In genomic region chr7:105818483-105818882, GRCm38 (mm10) we compare ENCODE assay signal across 10 mouse cellular contexts. TPM values are rescaled to one million over a fixed set of nuclear protein-coding genes. Genes with fewer than 3 reads are reported as not detected.
A peak's percentile ranks its signal among the peaks of the same experiment; 100 is the strongest.
DNase-seq lines count a peak whose midpoint lies in the region; ATAC-seq lines count a peak whose summit lies in the region.
"Had no signal": no experiment of that assay in that cellular context is flagged by ENCODE, and none has a peak within 500 bp of the region (broad histone marks: within the 10 kb centered on the region; RNA-seq: fewer than 3 reads in every experiment).

No protein-coding gene starts in this region.

- H3K27me3 ChIP-seq in intestine, embryonic 14.5 days (replicated peaks; ENCODE audit: control insufficient read depth, insufficient read depth, low read length), result no peaks in the 10 kb centered on the region
- no peaks in the 10 kb centered on the region for H3K27me3 ChIP-seq in intestine, embryonic 16.5 days (replicated peaks; ENCODE audit: control insufficient read depth, insufficient read depth, low read length)
- H3K27me3 ChIP-seq: limb, embryonic 15.5 days had no signal

- H3K9ac ChIP-seq in intestine, embryonic 14.5 days (ENCODE audit: low read length), result no peak overlapping the region
- no peak overlapping the region for H3K9ac ChIP-seq in intestine, embryonic 16.5 days (ENCODE audit: low read depth, low read length)
- H3K9ac ChIP-seq: limb, embryonic 15.5 days had no signal

- H3K4me1 ChIP-seq in intestine, embryonic 14.5 days (replicated peaks; ENCODE audit: control insufficient read depth, insufficient read depth, low read length), result no peaks in the 10 kb centered on the region
- no peaks in the 10 kb centered on the region for H3K4me1 ChIP-seq in intestine, embryonic 16.5 days (ENCODE audit: control insufficient read depth, insufficient read depth, low read length)
- H3K4me1 ChIP-seq: limb, embryonic 15.5 days had no signal

- no peaks in the 10 kb centered on the region for H3K9me3 ChIP-seq in intestine, embryonic 14.5 days (ENCODE audit: control insufficient read depth, low read length)
- H3K9me3 ChIP-seq in intestine, embryonic 16.5 days (ENCODE audit: control insufficient read depth, low read length), result no peaks in the 10 kb centered on the region
- H3K9me3 ChIP-seq: limb, embryonic 15.5 days had no signal

- 0% methylated on average over 1 of the region's 1 CpGs for WGBS in intestine, embryonic 14.5 days
- 0% methylated on average over 1 of the region's 1 CpGs for WGBS in intestine, embryonic 16.5 days

- no peak overlapping the region for H3K27ac ChIP-seq in intestine, embryonic 14.5 days (ENCODE audit: low read depth)
- no peak overlapping the region for H3K27ac ChIP-seq in intestine, embryonic 16.5 days (ENCODE audit: low read length)
- H3K27ac ChIP-seq: limb, embryonic 15.5 days had no signal

- DNase-seq in intestine, embryonic 14.5 days (ENCODE audit: low spot score), result no peak
- DNase-seq in CD4-positive helper T cell, adult 2 months (ENCODE audit: low read depth, low spot score), result peak; percentile 48
- peak; percentile 72 for DNase-seq in NIH3T3 (ENCODE audit: low read depth)
- peak; percentile 61 for DNase-seq in lung, postnatal 36 days
- DNase-seq in c-Kit-positive CD71-positive TER-119-positive erythroid progenitor cells, embryonic 14.5 days (ENCODE audit: low spot score), result no peak
- DNase-seq in gastrocnemius, postnatal 14 days, result no peak
- no peak for DNase-seq in heart, adult 11 months
- DNase-seq: adrenal gland, postnatal 10 days had no signal

- no peak overlapping the region for H3K4me2 ChIP-seq in intestine, embryonic 14.5 days (ENCODE audit: low read length)
- no peak overlapping the region for H3K4me2 ChIP-seq in intestine, embryonic 16.5 days (ENCODE audit: low read depth, low read length)
- H3K4me2 ChIP-seq: limb, embryonic 15.5 days had no signal

- 0 out of 2 replicates have a peak, but pooled peaks have one; percentile 44 for ATAC-seq in intestine, embryonic 14.5 days (replicated peaks; ENCODE audit: low FRiP score, low TSS enrichment, low read depth)
- no peak for ATAC-seq in intestine, embryonic 16.5 days

- H3K4me3 ChIP-seq in intestine, embryonic 14.5 days (ENCODE audit: low read depth, low read length), result no peak overlapping the region
- no peak overlapping the region for H3K4me3 ChIP-seq in intestine, embryonic 16.5 days (ENCODE audit: low read length)
- H3K4me3 ChIP-seq: limb, embryonic 15.5 days had no signal

- H3K36me3 ChIP-seq in intestine, embryonic 14.5 days (ENCODE audit: control insufficient read depth, insufficient read depth, low read length), result no peaks in the 10 kb centered on the region
- no peaks in the 10 kb centered on the region for H3K36me3 ChIP-seq in intestine, embryonic 16.5 days (ENCODE audit: control insufficient read depth, insufficient read depth, low read length)
- H3K36me3 ChIP-seq: limb, embryonic 15.5 days had no signal

- intact Hi-C loops in gastrocnemius, postnatal 14 days (cut with DNase I; ENCODE audit: low total_unique reads), result loop anchor here (2.0 to 10.0 kb wide), 4 partner anchors 92 to 1764 kb away; partner anchors contain the start of genes Dnhd1 and Olfr642

RNA-seq across cellular contexts. Expression of gene Mrpl17, which starts 7.6 kb away (rescaled TPM):
- 379 and 393 TPM in 2 replicates for polyA plus RNA-seq in intestine, embryonic 14.5 days (2014; fragmentation: Nextera tagmentation; extraction: Ambion mirVana)
- 373 and 394 TPM in 2 replicates for polyA plus RNA-seq in intestine, embryonic 16.5 days (2015; fragmentation: Nextera tagmentation; extraction: Ambion mirVana)
- total RNA-seq in gastrocnemius, postnatal 14 days (2021), result 100 to 1,000 TPM; 136 to 145 TPM

RNA-seq across cellular contexts. Expression of gene Dchs1, which starts 31.0 kb away (rescaled TPM):
- polyA plus RNA-seq in intestine, embryonic 14.5 days (2014; fragmentation: Nextera tagmentation; extraction: Ambion mirVana), result 17.5 and 18.7 TPM in 2 replicates
- polyA plus RNA-seq in intestine, embryonic 16.5 days (2015; fragmentation: Nextera tagmentation; extraction: Ambion mirVana), result 4.9 and 5.2 TPM in 2 replicates
- total RNA-seq in gastrocnemius, postnatal 14 days (2021), result 10 to 100 TPM in 1 of 2 experiments, 1 to 10 TPM in 1; 9.2 to 14.2 TPM

Comparison
In these comparisons a context has a peak if more than half of its experiments do, and no peak if none do; other contexts are left out.
1. DNase-seq: peak in CD4-positive helper T cell, adult 2 months (single experiment), NIH3T3 (single experiment) and lung, postnatal 36 days (single experiment); none in intestine, embryonic 14.5 days (single experiment), c-Kit-positive CD71-positive TER-119-positive erythroid progenitor cells, embryonic 14.5 days (single experiment), gastrocnemius, postnatal 14 days (single experiment) and heart, adult 11 months (single experiment).